Mouse (Mus musculus) testis, postnatal 10 days (tissue): ENCODE data around the gene Ndufb5.
"Not testable (repeated sequence)": the region's sequence is repeated elsewhere in the genome, so short reads cannot be mapped to it uniquely, and the experiment has no call there.

Experiments used
- DNase-seq: peaks from one replicate; pipeline ENCODE4 v3.0.0; 2021; ENCODE audit warnings: low spot score

The Ndufb5 gene

DNA sequence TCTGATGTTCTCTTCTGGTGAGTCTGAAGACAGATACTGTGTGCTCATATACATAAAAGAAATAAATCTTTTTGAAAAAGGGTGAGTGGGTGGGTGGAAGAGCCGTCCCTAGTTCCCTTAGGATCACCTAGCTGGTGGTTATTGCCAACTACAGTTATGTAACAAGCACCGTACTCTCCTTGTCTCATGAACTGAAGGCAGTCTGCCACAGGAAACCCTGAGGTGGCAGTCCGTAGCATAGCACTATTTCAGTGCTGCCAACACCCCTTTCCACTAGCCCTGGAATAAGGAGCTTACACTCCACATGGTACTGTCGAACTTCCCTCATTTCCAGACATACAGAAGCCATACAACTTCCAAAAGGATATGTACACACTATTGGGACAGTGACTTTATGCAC lies 8.9 kb upstream of the Ndufb5 start:
- no peak for DNase-seq

DNA sequence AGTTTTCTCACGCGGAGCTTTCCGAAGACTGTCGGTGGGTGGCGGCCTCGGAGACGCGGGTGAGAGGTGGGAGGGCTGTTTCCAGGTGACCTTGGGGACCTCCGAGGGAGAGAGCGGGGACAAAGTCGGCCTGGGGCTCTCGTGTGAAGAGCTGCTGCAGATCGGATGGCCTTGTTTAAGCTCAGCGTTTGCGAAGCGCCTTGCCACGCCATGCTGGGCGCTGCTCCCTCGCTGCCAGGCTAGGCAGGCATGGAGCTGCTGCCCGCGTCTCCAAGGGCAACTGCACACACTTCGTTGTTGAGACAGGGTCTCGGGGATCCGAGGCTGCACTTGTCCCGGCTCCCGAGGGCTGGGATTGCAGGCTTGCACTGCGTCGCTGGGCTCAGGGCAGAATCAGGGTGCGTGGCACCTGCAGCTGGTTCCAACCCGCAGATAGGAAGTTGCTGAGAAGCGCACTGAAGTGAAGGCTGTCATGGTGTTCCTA lies 424 bp downstream of the Ndufb5 start, which contains the start of gene Mrpl47:
Gene Mrpl47 (minus strand): TSS at position 434 of the 484 bp plus-strand sequence.
- DNase-seq, result no peak

DNA sequence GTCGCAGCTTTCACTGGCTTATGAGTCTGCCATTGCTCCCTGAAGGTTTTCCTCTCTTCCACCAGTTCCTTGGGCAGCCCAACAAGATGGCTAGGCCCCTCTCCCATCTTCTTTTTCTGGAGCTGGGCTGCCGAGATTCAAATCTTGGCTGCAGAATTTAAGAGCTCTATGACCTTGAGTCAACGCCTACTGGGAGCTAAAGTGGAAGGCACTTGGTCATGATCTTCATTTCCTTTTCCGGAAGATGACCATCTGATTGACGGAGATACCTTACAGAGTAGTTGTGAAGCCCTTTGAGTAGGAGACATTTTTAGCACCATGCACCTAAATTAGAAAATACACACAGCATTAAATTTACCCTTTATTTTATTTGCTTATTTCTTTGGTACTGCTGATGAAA lies 1.8 kb downstream of the Ndufb5 start:
- no peak for DNase-seq

DNA sequence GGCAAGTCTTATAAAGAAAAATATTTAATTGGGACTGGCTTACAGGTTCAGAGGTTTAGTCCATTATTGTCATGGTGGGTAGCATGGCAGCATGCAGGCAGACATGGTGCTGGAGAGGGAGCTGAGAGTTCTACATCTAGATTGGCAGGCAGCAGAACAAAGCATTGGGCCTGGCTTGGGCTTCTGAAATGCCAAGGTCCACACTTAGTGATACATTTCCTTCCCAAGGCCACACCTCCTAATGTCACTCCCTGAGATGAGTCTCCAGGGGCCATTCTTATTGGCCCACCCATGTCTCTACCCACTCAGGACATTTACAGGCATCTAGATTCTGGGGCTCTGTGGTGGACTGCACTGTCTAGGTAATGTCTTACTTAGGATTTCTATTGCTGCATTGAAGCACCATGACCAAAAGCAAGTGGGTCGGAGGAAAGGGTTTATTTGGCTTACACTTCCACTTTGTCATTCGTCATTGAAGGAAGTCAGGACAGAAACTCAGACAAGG lies 5.5 kb downstream of the Ndufb5 start:
- no peak for DNase-seq

DNA sequence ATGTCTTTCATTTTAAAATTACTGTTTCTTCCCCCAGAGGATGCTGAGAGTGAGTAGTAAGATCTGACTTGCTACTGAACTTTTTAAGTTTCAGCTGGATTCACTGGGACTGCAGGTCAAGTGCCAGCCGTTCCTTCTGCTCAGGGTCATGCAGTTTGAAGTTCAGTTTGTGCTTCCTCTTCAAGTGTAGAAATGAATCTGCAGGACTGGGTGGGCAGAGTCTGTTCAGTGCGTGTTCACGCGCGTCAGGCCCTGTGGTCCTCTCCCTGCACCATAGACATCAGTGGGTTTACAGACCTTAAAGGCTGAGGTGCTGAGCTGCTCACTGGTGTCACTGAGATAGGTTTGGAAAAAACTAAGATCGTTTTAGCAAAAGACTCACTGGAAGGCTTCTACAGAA lies 8.2 kb downstream of the Ndufb5 start:
- DNase-seq, result no peak

DNA sequence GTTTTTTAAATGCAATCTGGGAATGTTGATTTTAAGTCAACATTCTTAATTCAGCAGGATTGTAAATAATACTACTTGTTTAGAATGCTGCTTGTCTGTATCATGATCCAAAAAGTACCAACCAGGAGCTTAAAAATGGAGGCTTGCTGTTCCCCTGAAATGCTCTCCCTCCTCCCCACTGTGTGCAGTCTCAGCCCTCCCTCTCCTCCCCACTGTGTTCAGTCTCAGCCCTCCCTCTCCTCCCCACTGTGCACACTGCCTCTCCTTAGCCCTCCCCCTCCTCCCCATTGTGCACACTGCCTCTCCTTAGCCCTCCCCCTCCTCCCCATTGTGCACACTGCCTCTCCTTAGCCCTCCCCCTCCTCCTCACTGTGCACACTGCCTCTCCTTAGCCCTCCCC lies 8.6 kb downstream of the Ndufb5 start:
- DNase-seq, result not testable (repeated sequence)

DNA sequence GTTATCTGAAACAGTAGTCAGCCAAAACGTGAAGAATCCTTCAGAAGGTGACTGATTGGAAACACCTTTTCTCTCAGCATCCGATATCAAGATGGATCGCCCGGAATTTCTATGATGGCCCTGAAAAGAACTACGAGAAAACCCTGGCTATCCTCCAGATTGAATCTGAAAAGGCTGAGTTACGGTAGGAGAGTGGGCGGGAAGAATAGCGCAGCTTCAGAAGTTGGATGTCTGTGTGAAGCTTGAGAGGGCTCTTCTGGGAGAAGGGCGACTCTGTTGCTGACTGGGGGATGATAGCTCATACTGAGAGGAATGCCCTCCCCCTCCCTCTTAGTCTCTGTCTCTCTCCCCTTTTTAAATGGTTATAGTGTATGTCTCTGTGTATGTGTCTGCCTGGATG lies 11.6 kb downstream of the Ndufb5 start:
- DNase-seq, result no peak

DNA sequence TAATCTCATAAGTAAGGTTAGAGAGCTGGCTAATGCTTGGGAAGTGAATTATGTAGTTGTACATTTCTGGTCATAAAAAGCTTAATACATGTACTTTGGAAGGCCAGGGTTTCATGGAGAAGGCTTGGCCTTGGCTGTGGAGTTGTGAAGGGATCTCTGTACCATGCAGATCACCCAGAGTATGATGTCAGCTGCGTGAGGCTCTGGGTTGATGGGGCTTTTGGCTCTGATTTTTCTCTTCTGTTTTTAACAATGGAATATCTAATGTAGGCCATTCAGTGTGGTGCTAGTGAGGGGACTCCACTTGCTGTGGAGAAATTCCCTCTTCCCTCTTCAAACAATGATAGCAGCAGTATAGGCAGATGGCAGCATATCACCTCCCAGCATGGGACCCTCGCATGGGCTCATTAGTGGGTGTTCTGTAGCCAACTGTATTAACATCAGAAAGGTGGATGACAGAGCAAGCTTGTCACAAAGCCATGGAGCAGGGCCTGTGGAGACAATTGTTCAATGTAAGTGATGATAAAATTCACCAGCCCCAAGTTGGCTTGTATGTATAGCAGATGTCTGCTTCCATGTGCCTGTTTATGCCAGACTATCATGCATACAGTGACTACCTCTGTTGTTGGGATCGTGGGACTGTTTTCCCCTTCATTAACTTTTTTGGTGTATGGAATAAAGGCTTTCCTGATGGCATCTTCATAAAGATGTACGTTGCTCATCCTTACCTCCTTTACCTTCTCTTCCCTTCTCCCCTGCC lies 13.2 kb downstream of the Ndufb5 start:
- DNase-seq, result no peak

DNA sequence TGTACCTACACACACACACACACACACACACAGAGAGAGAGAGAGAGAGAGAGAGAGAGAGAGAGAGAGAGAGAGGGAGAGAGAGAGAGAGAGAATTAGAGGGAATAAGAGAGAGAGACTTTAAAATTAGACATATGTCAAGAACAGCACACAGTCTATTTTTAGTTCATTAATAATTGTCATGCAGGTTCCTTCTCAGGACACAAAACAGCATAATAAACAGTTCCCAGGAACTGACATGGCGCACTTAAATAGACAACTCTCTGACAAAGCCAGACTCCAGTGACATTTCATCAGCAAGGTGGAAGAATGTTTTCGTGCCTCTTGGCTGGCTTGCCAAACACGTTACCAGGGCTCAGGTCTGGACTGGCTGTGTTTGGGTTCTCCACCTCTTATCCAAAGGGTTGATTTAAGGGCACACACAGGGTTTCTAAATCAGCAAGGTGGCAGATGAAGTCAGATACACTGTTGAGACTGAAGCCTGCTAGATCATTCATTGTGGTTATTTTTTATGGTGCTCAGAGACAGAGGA lies 17.7 kb downstream of the Ndufb5 start:
- no peak for DNase-seq

DNA sequence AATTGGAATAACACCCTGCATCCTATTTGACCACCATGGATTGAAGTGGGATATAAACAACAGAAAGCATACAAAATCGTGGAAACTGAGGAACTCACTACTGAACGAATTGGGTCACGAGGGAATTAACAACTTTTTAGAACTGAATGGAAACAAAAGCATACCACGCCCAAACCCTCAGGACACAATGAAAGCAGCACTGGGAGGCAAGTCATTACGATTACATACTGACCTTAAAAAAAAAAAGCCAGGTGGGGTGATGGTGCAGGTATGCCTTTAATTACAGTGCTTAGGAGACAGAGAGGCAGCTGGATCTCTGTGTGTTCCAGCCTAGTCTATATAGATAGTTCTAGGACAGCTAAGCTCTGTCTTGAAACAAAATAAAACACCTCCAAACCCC lies 22.4 kb downstream of the Ndufb5 start:
- DNase-seq, result no peak

DNA sequence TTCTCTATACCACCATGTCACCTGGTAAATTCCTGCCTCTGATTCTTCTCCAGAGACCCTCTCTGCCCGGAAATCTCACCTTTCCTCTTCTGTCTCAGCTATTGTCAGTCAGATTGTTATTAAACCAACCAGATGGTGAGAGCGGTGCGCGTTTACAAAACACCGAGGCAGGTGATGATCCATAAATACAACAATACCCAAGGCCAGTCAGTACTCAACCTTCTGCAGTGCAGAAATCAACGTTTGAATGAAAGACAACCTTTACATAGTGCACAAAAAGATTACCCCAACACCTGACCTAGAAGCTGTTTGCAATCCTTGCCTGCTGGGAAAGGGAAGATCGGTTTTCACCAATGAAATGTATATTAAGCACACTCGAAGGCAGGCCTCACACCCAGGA lies 26.2 kb downstream of the Ndufb5 start:
- DNase-seq, result no peak

DNA sequence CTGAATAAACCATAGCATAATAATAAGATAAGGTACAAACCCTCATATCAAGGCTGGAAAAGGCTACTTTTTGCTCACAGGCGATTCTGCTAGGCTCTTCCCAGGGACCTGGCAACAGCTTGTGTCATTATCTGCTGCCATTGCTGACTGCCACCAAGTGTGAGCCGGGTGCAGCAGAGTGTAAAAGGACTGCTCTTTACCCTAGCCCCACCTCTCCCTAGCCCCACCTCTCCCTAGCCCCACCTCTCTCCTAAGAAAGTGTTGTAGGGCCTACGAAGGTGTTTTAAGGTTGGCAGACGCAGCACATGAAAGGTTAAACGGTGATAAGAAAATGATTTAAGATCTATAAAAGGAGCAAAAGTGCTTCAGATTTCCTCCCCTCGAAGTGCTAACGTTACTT lies 27.1 kb downstream of the Ndufb5 start:
- DNase-seq, result no peak

DNA sequence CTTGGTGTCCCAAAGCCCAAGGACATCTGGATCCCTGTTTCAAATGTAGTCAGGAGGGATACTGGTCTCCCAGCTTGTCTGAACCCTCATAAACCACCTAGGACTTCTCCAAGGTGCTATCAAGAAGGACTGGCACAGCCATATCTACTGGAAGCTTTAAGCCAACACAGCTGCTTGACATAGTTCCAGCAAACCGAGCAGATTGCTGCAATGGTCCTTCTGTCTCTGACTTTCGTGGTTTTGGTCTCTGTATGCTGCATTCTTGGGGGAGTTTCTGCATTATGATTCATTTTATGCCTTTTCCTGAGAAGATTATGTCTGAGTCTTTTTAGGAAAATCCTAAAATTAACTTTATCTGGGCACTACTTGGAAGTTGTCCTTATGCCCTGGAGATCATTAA lies 34.0 kb downstream of the Ndufb5 start:
- no peak for DNase-seq
